Mouse (Mus musculus) heart, embryonic 15.5 days (tissue): ENCODE results near the gene Gpr156. TPM values are rescaled to one million over a fixed set of nuclear protein-coding genes. Genes with fewer than 3 reads are reported as not detected.
"Not testable (repeated sequence)": the region's sequence is repeated elsewhere in the genome, so short reads cannot be mapped to it uniquely, and the experiment has no call there.

Experiments used
- ATAC-seq: fragments of 200-750 bp; cut with Nextera tagmentation; replicated peaks from 2 replicates; pipeline ENCODE4 v1.8.0; 2017; ENCODE audit warnings: low read depth, moderate TSS enrichment; ENCODE audit not compliant: insufficient number of reproducible peaks, insufficient read depth, low FRiP score
- H3K27ac ChIP-seq: fragments of 300-500 bp; sonication (generic); 2 replicates; pipeline ENCODE4 v1.5.1; 2015; ENCODE audit warnings: mild to moderate bottlenecking, inconsistent platforms
- H3K27me3 ChIP-seq: fragments of 300-500 bp; sonication (generic); 2 replicates; pipeline ENCODE4 v1.6.1; 2015; ENCODE audit warnings: inconsistent platforms
- H3K36me3 ChIP-seq: fragments of 300-500 bp; sonication (generic); 2 replicates; pipeline ENCODE4 v1.6.1; 2015; ENCODE audit warnings: mild to moderate bottlenecking, inconsistent platforms
- H3K4me1 ChIP-seq: fragments of 300-500 bp; sonication (generic); replicated peaks from 2 replicates; pipeline ENCODE4 v1.6.1; 2015; ENCODE audit warnings: inconsistent platforms
- H3K4me2 ChIP-seq: fragments of 300-500 bp; sonication (generic); 2 replicates; pipeline ENCODE4 v1.6.1; 2015; ENCODE audit warnings: inconsistent platforms, mild to moderate bottlenecking, moderate library complexity
- H3K4me3 ChIP-seq: fragments of 300-500 bp; sonication (generic); 2 replicates; pipeline ENCODE4 v1.5.1; 2015; ENCODE audit warnings: mild to moderate bottlenecking, inconsistent platforms
- H3K9ac ChIP-seq: fragments of 300-500 bp; sonication (generic); 2 replicates; pipeline ENCODE4 v1.6.1; 2015; ENCODE audit warnings: mild to moderate bottlenecking, inconsistent platforms
- H3K9me3 ChIP-seq: fragments of 300-500 bp; sonication (generic); replicated peaks from 2 replicates; pipeline ENCODE4 v1.6.1; 2016; ENCODE audit warnings: inconsistent platforms
- WGBS: fragments of 180-500 bp; shearing (Covaris S2); methylation state at CpG from one replicate; pipeline ENCODE4 v1.1.7; 2015; ENCODE audit warnings: mixed read lengths; 5-methylcytosine and 5-hydroxymethylcytosine counted together
- polyA plus RNA-seq: library from polyadenylated mRNA; unstranded; fragments of >200 nt; fragmentation: Nextera tagmentation; extraction: Ambion mirVana; gene quantifications from 2 replicates; pipeline ENCODE4 v1.2.1, GENCODE M21; 2015

Gpr156 gene
- polyA plus RNA-seq, 1 experiment from 2014 or later, result 0.19 TPM

- 0 out of 2 replicates have a peak, but pooled peaks cover 2% of the 10 kb centered on the region for H3K4me1 ChIP-seq
- no peaks in the 10 kb centered on the region for H3K9me3 ChIP-seq
- no peaks in the 10 kb centered on the region for H3K27me3 ChIP-seq
- no peaks in the 10 kb centered on the region for H3K36me3 ChIP-seq
- 67% methylated on average over 10 of the region's 10 CpGs for WGBS
- no peak overlapping the region for H3K9ac ChIP-seq
- H3K4me2 ChIP-seq, result no peak overlapping the region
- H3K27ac ChIP-seq, result no peak overlapping the region
- no peak for ATAC-seq
- no peak overlapping the region for H3K4me3 ChIP-seq
Observed at GRCm38 (mm10) chr16:38005471-38005870, 89.2 kb downstream of the Gpr156 start.

GRCm38 (mm10) chr16:38008371-38008770, 92.1 kb downstream of the Gpr156 start:
- Histone ChIP-seq H3K4me3 (no peak overlapping the region), H3K9me3 (no peaks in the 10 kb centered on the region), H3K9ac (no peak overlapping the region), H3K4me2 (no peak overlapping the region), H3K27ac (no peak overlapping the region), H3K36me3 (no peaks in the 10 kb centered on the region), H3K4me1 (0 out of 2 replicates have a peak, but pooled peaks cover 2% of the 10 kb centered on the region), H3K27me3 (no peaks in the 10 kb centered on the region)
- WGBS, result 86% methylated on average over 5 of the region's 5 CpGs
- no peak for ATAC-seq

GRCm38 (mm10) chr16:38009041-38009825, 92.9 kb downstream of the Gpr156 start:
- Histone ChIP-seq H3K9me3 (no peaks in the 10 kb centered on the region), H3K27me3 (no peaks in the 10 kb centered on the region), H3K36me3 (no peaks in the 10 kb centered on the region), H3K4me3 (no peak overlapping the region), H3K4me1 (0 out of 2 replicates have a peak, but pooled peaks cover 2% of the 10 kb centered on the region), H3K9ac (no peak overlapping the region), H3K4me2 (no peak overlapping the region), H3K27ac (no peak overlapping the region)
- 70% methylated on average over 14 of the region's 14 CpGs for WGBS
- no peak for ATAC-seq

GRCm38 (mm10) chr16:38011486-38011885, 95.2 kb downstream of the Gpr156 start:
- Histone ChIP-seq H3K9ac (no peak overlapping the region), H3K4me3 (no peak overlapping the region), H3K36me3 (no peaks in the 10 kb centered on the region), H3K4me2 (no peak overlapping the region), H3K4me1 (no peaks in the 10 kb centered on the region), H3K27me3 (no peaks in the 10 kb centered on the region), H3K9me3 (no peaks in the 10 kb centered on the region), H3K27ac (no peak overlapping the region)
- 78% methylated on average over 13 of the region's 13 CpGs for WGBS
- no peak for ATAC-seq

GRCm38 (mm10) chr16:38012382-38012781, 96.1 kb downstream of the Gpr156 start:
- no peak overlapping the region for H3K4me3 ChIP-seq
- no peaks in the 10 kb centered on the region for H3K9me3 ChIP-seq
- H3K4me2 ChIP-seq, result no peak overlapping the region
- 60% methylated on average over 5 of the region's 5 CpGs for WGBS
- no peak for ATAC-seq
- H3K36me3 ChIP-seq, result no peaks in the 10 kb centered on the region
- no peak overlapping the region for H3K27ac ChIP-seq
- H3K27me3 ChIP-seq, result no peaks in the 10 kb centered on the region
- H3K9ac ChIP-seq, result no peak overlapping the region
- H3K4me1 ChIP-seq, result no peaks in the 10 kb centered on the region

GRCm38 (mm10) chr16:38012891-38013290, 96.6 kb downstream of the Gpr156 start:
- 40% methylated on average over 4 of the region's 4 CpGs for WGBS
- Histone ChIP-seq H3K4me2 (no peak overlapping the region), H3K4me3 (no peak overlapping the region), H3K9me3 (no peaks in the 10 kb centered on the region), H3K9ac (no peak overlapping the region), H3K4me1 (no peaks in the 10 kb centered on the region), H3K27me3 (no peaks in the 10 kb centered on the region), H3K27ac (no peak overlapping the region), H3K36me3 (no peaks in the 10 kb centered on the region)
- no peak for ATAC-seq

- no peak overlapping the region for H3K4me2 ChIP-seq
- WGBS, result 77% methylated on average over 4 of the region's 4 CpGs
- H3K9ac ChIP-seq, result no peak overlapping the region
- H3K27ac ChIP-seq, result no peak overlapping the region
- no peaks in the 10 kb centered on the region for H3K36me3 ChIP-seq
- no peaks in the 10 kb centered on the region for H3K27me3 ChIP-seq
- no peaks in the 10 kb centered on the region for H3K9me3 ChIP-seq
- no peaks in the 10 kb centered on the region for H3K4me1 ChIP-seq
- H3K4me3 ChIP-seq, result no peak overlapping the region
- ATAC-seq, result no peak
Observed at GRCm38 (mm10) chr16:38014951-38015350, 98.7 kb downstream of the Gpr156 start.

GRCm38 (mm10) chr16:38016928-38017524, 100.7 kb downstream of the Gpr156 start:
- Histone ChIP-seq H3K27ac (no peak overlapping the region), H3K4me1 (no peaks in the 10 kb centered on the region), H3K27me3 (no peaks in the 10 kb centered on the region), H3K4me3 (no peak overlapping the region), H3K9me3 (no peaks in the 10 kb centered on the region), H3K36me3 (no peaks in the 10 kb centered on the region), H3K9ac (no peak overlapping the region), H3K4me2 (no peak overlapping the region)
- no peak for ATAC-seq
- 88% methylated on average over 8 of the region's 8 CpGs for WGBS

- H3K4me2 ChIP-seq, result no peak overlapping the region
- no peaks in the 10 kb centered on the region for H3K27me3 ChIP-seq
- H3K27ac ChIP-seq, result no peak overlapping the region
- no peak overlapping the region for H3K4me3 ChIP-seq
- 40% methylated on average over 4 of the region's 4 CpGs for WGBS
- H3K36me3 ChIP-seq, result no peaks in the 10 kb centered on the region
- no peak for ATAC-seq
- H3K9me3 ChIP-seq, result no peaks in the 10 kb centered on the region
- H3K4me1 ChIP-seq, result no peaks in the 10 kb centered on the region
- no peak overlapping the region for H3K9ac ChIP-seq
Observed at GRCm38 (mm10) chr16:38017958-38018376, 101.7 kb downstream of the Gpr156 start.

GRCm38 (mm10) chr16:38032644-38033043, 116.3 kb downstream of the Gpr156 start:
- Histone ChIP-seq H3K9ac (no peak overlapping the region), H3K36me3 (no peaks in the 10 kb centered on the region), H3K4me3 (no peak overlapping the region), H3K27me3 (no peaks in the 10 kb centered on the region), H3K27ac (no peak overlapping the region), H3K4me2 (no peak overlapping the region), H3K9me3 (no peaks in the 10 kb centered on the region), H3K4me1 (no peaks in the 10 kb centered on the region)
- no peak for ATAC-seq
- WGBS, result 75% methylated on average over 9 of the region's 9 CpGs

GRCm38 (mm10) chr16:38033071-38033470, 116.8 kb downstream of the Gpr156 start:
- Histone ChIP-seq H3K36me3 (no peaks in the 10 kb centered on the region), H3K9ac (no peak overlapping the region), H3K27ac (no peak overlapping the region), H3K4me2 (no peak overlapping the region), H3K4me3 (no peak overlapping the region), H3K27me3 (no peaks in the 10 kb centered on the region), H3K9me3 (no peaks in the 10 kb centered on the region), H3K4me1 (no peaks in the 10 kb centered on the region)
- no peak for ATAC-seq
- WGBS, result 78% methylated on average over 5 of the region's 5 CpGs

GRCm38 (mm10) chr16:38038101-38038500, 121.8 kb downstream of the Gpr156 start:
- H3K9ac ChIP-seq, ATAC-seq, H3K4me1 ChIP-seq, H3K4me2 ChIP-seq, H3K9me3 ChIP-seq, H3K27ac ChIP-seq, H3K4me3 ChIP-seq, H3K27me3 ChIP-seq, H3K36me3 ChIP-seq: not testable (repeated sequence)
- WGBS, result 77% methylated on average over 4 of the region's 4 CpGs
